Mouse (Mus musculus): Measurements from ENCODE around the gene Nme6. TPM values are rescaled to one million over a fixed set of nuclear protein-coding genes. Genes with fewer than 3 reads are reported as not detected.

Nme6 gene
- polyA plus RNA-seq, 1 experiment: 6.4 TPM

GRCm38 (mm10) chr9:109887321-109887720 lies 54.8 kb downstream of the Nme6 start:
- no peak for TF ChIP-seq FLI1 (IDR thresholded peaks at IDR 0.05; ENCODE audit: low read length)
- no peak for TF ChIP-seq GATA1 (IDR thresholded peaks at IDR 0.05; ENCODE audit: borderline replicate concordance, low read length)

GRCm38 (mm10) chr9:109891501-109891900 lies 59.0 kb downstream of the Nme6 start:
- H3K36me3 ChIP-seq (replicated peaks; ENCODE audit: low read length): peaks cover 93% of the 10 kb centered on the region
- H3K9me3 ChIP-seq: no peaks in the 10 kb centered on the region
- TF ChIP-seq GATA1 (IDR thresholded peaks at IDR 0.05; ENCODE audit: borderline replicate concordance, low read length): no peak
- no peak for TF ChIP-seq FLI1 (IDR thresholded peaks at IDR 0.05; ENCODE audit: low read length)
- H3K27me3 ChIP-seq (replicated peaks): no peaks in the 10 kb centered on the region
- peaks cover 11% of the 10 kb centered on the region; the same call in 1 of the 2 replicates for H3K4me1 ChIP-seq
- H3K4me3 ChIP-seq (replicated peaks): no peak overlapping the region

More at GRCm38 (mm10) chr9:109887321-109887720, 54.8 kb downstream of the Nme6 start:
- Histone ChIP-seq H3K27me3 (replicated peaks) (no peaks in the 10 kb centered on the region), H3K36me3 (replicated peaks; ENCODE audit: low read length) (peaks cover 100% of the 10 kb centered on the region), H3K4me3 (replicated peaks) (no peak overlapping the region), H3K9me3 (no peaks in the 10 kb centered on the region), H3K4me1 (0 out of 2 replicates have a peak, but pooled peaks cover 5% of the 10 kb centered on the region)

Other genes with a start within 250 kb of the Nme6 start
- gene Fbxw24, start 206.7 kb upstream of the Nme6 start, polyA plus RNA-seq (2012; ENCODE audit: insufficient read depth, low replicate concordance): not detected in 2 replicates
- not detected in 2 replicates for gene Fbxw25, start 168.1 kb upstream of the Nme6 start, polyA plus RNA-seq (2012; ENCODE audit: insufficient read depth, low replicate concordance)
- not detected in 2 replicates for gene Fbxw18, start 130.0 kb upstream of the Nme6 start, polyA plus RNA-seq (2012; ENCODE audit: insufficient read depth, low replicate concordance)
- gene Fbxw26, start 86.7 kb upstream of the Nme6 start, polyA plus RNA-seq (2012; ENCODE audit: insufficient read depth, low replicate concordance): not detected in 2 replicates
- not detected in 2 replicates for gene Fbxw27, start 42.1 kb upstream of the Nme6 start, polyA plus RNA-seq (2012; ENCODE audit: insufficient read depth, low replicate concordance)
- gene Spink8, start 20.5 kb upstream of the Nme6 start, polyA plus RNA-seq (2012; ENCODE audit: insufficient read depth, low replicate concordance): not detected in 2 replicates
- gene Camp, start 16.9 kb downstream of the Nme6 start, polyA plus RNA-seq (2012; ENCODE audit: insufficient read depth, low replicate concordance): 9.6 TPM in 1 of 2 replicates, not detected in the other
- 13.7 and 15.0 TPM in 2 replicates for gene Cdc25a, start 42.8 kb downstream of the Nme6 start, polyA plus RNA-seq (2012; ENCODE audit: insufficient read depth, low replicate concordance)
- gene Map4, start 98.7 kb downstream of the Nme6 start, polyA plus RNA-seq (2012; ENCODE audit: insufficient read depth, low replicate concordance): 13.9 and 22.7 TPM in 2 replicates

Data from megakaryocyte, embryonic 14.5 days (primary cell).